In the genomic region with DNA sequence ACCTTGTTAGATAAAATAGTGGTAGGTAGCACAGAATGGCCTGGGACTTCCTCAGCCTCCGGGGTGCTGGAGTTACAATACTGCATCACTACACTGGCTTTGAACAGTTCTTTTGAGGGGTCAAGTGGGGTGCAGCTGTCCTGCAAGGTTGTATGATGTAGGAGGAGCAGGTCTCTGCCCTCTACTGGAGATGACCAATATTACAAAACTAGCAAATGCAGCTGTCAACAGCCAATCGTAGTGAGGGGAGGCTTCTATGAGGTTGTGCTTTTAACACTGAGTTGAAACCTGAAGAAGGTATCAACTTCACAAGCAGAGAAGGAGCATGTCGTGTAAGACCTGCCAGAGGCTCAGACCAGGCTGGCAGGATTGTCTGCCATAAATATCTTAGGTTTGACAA, we compare ENCODE assay signal across 10 mouse cellular contexts. TPM values are rescaled to one million over a fixed set of nuclear protein-coding genes. Genes with fewer than 3 reads are reported as not detected.
DNase-seq lines count a peak whose midpoint lies in the region; ATAC-seq and TF ChIP-seq lines count a peak whose summit lies in the region.
"Had no signal": no experiment of that assay in that cellular context is flagged by ENCODE, and none has a peak within 500 bp of the region (broad histone marks: within the 10 kb centered on the region; RNA-seq: fewer than 3 reads in every experiment).

No protein-coding gene starts in this region.

- no peaks in the 10 kb centered on the region for H3K4me1 ChIP-seq in thymus, adult 2 months (replicated peaks; ENCODE audit: control insufficient read depth, insufficient read depth, low read length)
- H3K4me1 ChIP-seq in lung, postnatal 0 days (ENCODE audit: insufficient read depth, low read depth, low read length) = no peaks in the 10 kb centered on the region; the same call in 1 of the 2 replicates
- peaks cover 4% of the 10 kb centered on the region for H3K4me1 ChIP-seq in midbrain, embryonic 11.5 days (ENCODE audit: control insufficient read depth, insufficient read depth, low read length)

- no peaks in the 10 kb centered on the region for H3K9me3 ChIP-seq in lung, postnatal 0 days (ENCODE audit: low read length)
- no peaks in the 10 kb centered on the region for H3K9me3 ChIP-seq in midbrain, embryonic 11.5 days (ENCODE audit: control insufficient read depth, low read length)
- H3K9me3 ChIP-seq: heart, embryonic 13.5 days; midbrain, embryonic 12.5 days had no signal

- H3K36me3 ChIP-seq in thymus, adult 2 months (ENCODE audit: control insufficient read depth, insufficient read depth, low read length) = no peaks in the 10 kb centered on the region
- no peaks in the 10 kb centered on the region for H3K36me3 ChIP-seq in lung, postnatal 0 days (ENCODE audit: insufficient read depth, low read length)
- H3K36me3 ChIP-seq in midbrain, embryonic 11.5 days (ENCODE audit: control insufficient read depth, insufficient read depth, low read length) = no peaks in the 10 kb centered on the region
- H3K36me3 ChIP-seq: heart, embryonic 13.5 days; midbrain, embryonic 12.5 days had no signal

- no peak overlapping the region for H3K4me2 ChIP-seq in lung, postnatal 0 days (replicated peaks; ENCODE audit: low read depth, low read length)
- H3K4me2 ChIP-seq in midbrain, embryonic 11.5 days = no peak overlapping the region
- H3K4me2 ChIP-seq: heart, embryonic 13.5 days; midbrain, embryonic 12.5 days had no signal

- TF ChIP-seq EP300 in lung, postnatal 0 days (IDR thresholded peaks at IDR 0.05) = no peak

- no peaks in the 10 kb centered on the region for H3K27me3 ChIP-seq in thymus, adult 2 months (ENCODE audit: control insufficient read depth, insufficient read depth, low read length)
- no peaks in the 10 kb centered on the region for H3K27me3 ChIP-seq in lung, postnatal 0 days (replicated peaks; ENCODE audit: insufficient read depth, low read length)
- no peaks in the 10 kb centered on the region for H3K27me3 ChIP-seq in midbrain, embryonic 11.5 days (ENCODE audit: control insufficient read depth, insufficient read depth, low read length)
- H3K27me3 ChIP-seq: heart, embryonic 13.5 days; midbrain, embryonic 12.5 days had no signal

- peak overlapping the region; percentile 22; the same call in 1 of the 2 replicates for H3K4me3 ChIP-seq in gastrocnemius, adult 2 months
- H3K4me3 ChIP-seq in thymus, adult 2 months (ENCODE audit: control insufficient read depth, insufficient read depth, low read length) = no peak overlapping the region
- no peak overlapping the region for H3K4me3 ChIP-seq in lung, postnatal 0 days (ENCODE audit: low read depth, low read length)
- no peak overlapping the region for H3K4me3 ChIP-seq in midbrain, embryonic 11.5 days (ENCODE audit: low read depth, low read length)
- H3K4me3 ChIP-seq: heart, embryonic 13.5 days; midbrain, embryonic 12.5 days had no signal

- TF ChIP-seq CTCF in gastrocnemius, adult 2 months (IDR thresholded peaks at IDR 0.05) = peak; percentile 62
- TF ChIP-seq CTCF in thymus, adult 2 months (IDR thresholded peaks at IDR 0.05; ENCODE audit: borderline replicate concordance, control insufficient read depth, extremely low read depth, insufficient read depth, low read length, poor library complexity) = no peak
- peak; percentile 67 for TF ChIP-seq CTCF in lung, postnatal 0 days (IDR thresholded peaks at IDR 0.05)

- peak overlapping the region; percentile 89 for H3K27ac ChIP-seq in gastrocnemius, adult 2 months
- H3K27ac ChIP-seq in thymus, adult 2 months (ENCODE audit: control insufficient read depth, insufficient read depth, low read length) = no peak overlapping the region
- no peak overlapping the region for H3K27ac ChIP-seq in lung, postnatal 0 days (ENCODE audit: low read length)
- H3K27ac ChIP-seq in midbrain, embryonic 11.5 days (ENCODE audit: low read depth, low read length) = no peak overlapping the region
- H3K27ac ChIP-seq: heart, embryonic 13.5 days; midbrain, embryonic 12.5 days had no signal

- peak; percentile 39 for DNase-seq in gastrocnemius, adult 2 months
- DNase-seq in gastrocnemius, postnatal 14 days = no peak
- DNase-seq in thymus, adult 2 months = peak; percentile 24
- DNase-seq in thymus, adult 18-20 months = no peak
- DNase-seq in lung, postnatal 0 days (ENCODE audit: low spot score) = peak; percentile 63
- DNase-seq in ovary, postnatal 10 days (ENCODE audit: low spot score) = no peak
- DNase-seq in midbrain, embryonic 11.5 days (ENCODE audit: low spot score, missing footprints) = no peak
- no peak for DNase-seq in frontal cortex, postnatal 10 days (ENCODE audit: low spot score in 2 of 2)

- H3K9ac ChIP-seq in lung, postnatal 0 days (replicated peaks; ENCODE audit: low read depth) = no peak overlapping the region
- H3K9ac ChIP-seq in midbrain, embryonic 11.5 days (ENCODE audit: low read length) = no peak overlapping the region
- H3K9ac ChIP-seq: heart, embryonic 13.5 days; midbrain, embryonic 12.5 days had no signal

- ATAC-seq in lung, postnatal 0 days = no peak
- no peak for ATAC-seq in midbrain, embryonic 11.5 days (ENCODE audit: low FRiP score)

- intact Hi-C loops in gastrocnemius, adult 2 months (cut with DNase I) = loop anchor here (5.0 kb wide), 3 partner anchors 50 to 130 kb away; a partner anchor contains a TSS
- intact Hi-C loops in gastrocnemius, postnatal 14 days (cut with DNase I; ENCODE audit: low total_unique reads) = loop anchor here (10.0 kb wide), 1 partner anchor 267 kb away; no protein-coding TSS in a partner anchor

- 4% methylated on average over 3 of the region's 3 CpGs for WGBS in thymus, adult 2 months
- WGBS in lung, postnatal 0 days = 15% methylated on average over 3 of the region's 3 CpGs
- 31% methylated on average over 3 of the region's 3 CpGs for WGBS in midbrain, embryonic 11.5 days

- TF ChIP-seq POLR2A in thymus, adult 2 months (IDR thresholded peaks at IDR 0.05; ENCODE audit: control insufficient read depth, extremely low read depth, insufficient read depth, low read length, poor library complexity) = no peak

RNA-seq across cellular contexts. Expression of a gene that starts 4.7 kb away (rescaled TPM):
- total RNA-seq in gastrocnemius, adult 2 months (2021) = 10 to 100 TPM; 10.2 to 10.3 TPM
- total RNA-seq in gastrocnemius, postnatal 14 days (2021) = 10 to 100 TPM in 1 of 2 experiments, 1 to 10 TPM in 1; 9.9 to 10.7 TPM
- polyA plus RNA-seq in thymus, adult 2 months (2012; rRNA removed) = 65.7 and 66.2 TPM in 2 replicates
- 8.2 and 9.2 TPM in 2 replicates for polyA plus RNA-seq in lung, postnatal 0 days (2015; fragmentation: Nextera tagmentation; extraction: Ambion mirVana)
- polyA plus RNA-seq in midbrain, embryonic 11.5 days (2014; fragmentation: Nextera tagmentation; extraction: Ambion mirVana) = 20.1 and 22.8 TPM in 2 replicates

RNA-seq across cellular contexts. Expression of a gene that starts 20.2 kb away (rescaled TPM):
- not detected for total RNA-seq in gastrocnemius, adult 2 months (2021)
- total RNA-seq in gastrocnemius, postnatal 14 days (2021) = under 1 TPM in 1 of 2 experiments, not detected in 1; 0.14 TPM
- polyA plus RNA-seq in thymus, adult 2 months (2012; rRNA removed) = 0.65 and 1.5 TPM in 2 replicates
- not detected in 2 replicates for polyA plus RNA-seq in lung, postnatal 0 days (2015; fragmentation: Nextera tagmentation; extraction: Ambion mirVana)
- polyA plus RNA-seq in midbrain, embryonic 11.5 days (2014; fragmentation: Nextera tagmentation; extraction: Ambion mirVana) = 0.07 and 0.08 TPM in 2 replicates
- polyA plus RNA-seq: heart, embryonic 13.5 days had no signal

RNA-seq across cellular contexts. Expression of a gene that starts 24.5 kb away (rescaled TPM):
- 1 to 10 TPM; 3.9 to 5.2 TPM for total RNA-seq in gastrocnemius, adult 2 months (2021)
- total RNA-seq in gastrocnemius, postnatal 14 days (2021) = 1 to 10 TPM; 5.1 to 6.8 TPM
- polyA plus RNA-seq in thymus, adult 2 months (2012; rRNA removed) = 23.1 and 23.4 TPM in 2 replicates
- 11.7 and 12.4 TPM in 2 replicates for polyA plus RNA-seq in lung, postnatal 0 days (2015; fragmentation: Nextera tagmentation; extraction: Ambion mirVana)
- polyA plus RNA-seq in midbrain, embryonic 11.5 days (2014; fragmentation: Nextera tagmentation; extraction: Ambion mirVana) = 12.2 and 13.8 TPM in 2 replicates

RNA-seq across cellular contexts. Expression of a gene that starts 41.5 kb away (rescaled TPM):
- 10 to 100 TPM; 39.3 to 39.5 TPM for total RNA-seq in gastrocnemius, adult 2 months (2021)
- total RNA-seq in gastrocnemius, postnatal 14 days (2021) = 10 to 100 TPM; 28.7 to 31.9 TPM
- 12.6 and 18.3 TPM in 2 replicates for polyA plus RNA-seq in thymus, adult 2 months (2012; rRNA removed)
- 110 and 129 TPM in 2 replicates for polyA plus RNA-seq in lung, postnatal 0 days (2015; fragmentation: Nextera tagmentation; extraction: Ambion mirVana)
- polyA plus RNA-seq in midbrain, embryonic 11.5 days (2014; fragmentation: Nextera tagmentation; extraction: Ambion mirVana) = 61.6 and 65.4 TPM in 2 replicates

Comparison
In these comparisons a context has a peak if more than half of its experiments do, and no peak if none do; other contexts are left out.
1. DNase-seq: peak in gastrocnemius, adult 2 months (single experiment), thymus, adult 2 months (single experiment) and lung, postnatal 0 days (single experiment); none in gastrocnemius, postnatal 14 days (single experiment), thymus, adult 18-20 months (0 of 2), ovary, postnatal 10 days (single experiment), midbrain, embryonic 11.5 days (single experiment) and frontal cortex, postnatal 10 days (0 of 2).